Mouse (Mus musculus): Measurements from ENCODE around the gene Bak1.

Gene Bak1

DNA sequence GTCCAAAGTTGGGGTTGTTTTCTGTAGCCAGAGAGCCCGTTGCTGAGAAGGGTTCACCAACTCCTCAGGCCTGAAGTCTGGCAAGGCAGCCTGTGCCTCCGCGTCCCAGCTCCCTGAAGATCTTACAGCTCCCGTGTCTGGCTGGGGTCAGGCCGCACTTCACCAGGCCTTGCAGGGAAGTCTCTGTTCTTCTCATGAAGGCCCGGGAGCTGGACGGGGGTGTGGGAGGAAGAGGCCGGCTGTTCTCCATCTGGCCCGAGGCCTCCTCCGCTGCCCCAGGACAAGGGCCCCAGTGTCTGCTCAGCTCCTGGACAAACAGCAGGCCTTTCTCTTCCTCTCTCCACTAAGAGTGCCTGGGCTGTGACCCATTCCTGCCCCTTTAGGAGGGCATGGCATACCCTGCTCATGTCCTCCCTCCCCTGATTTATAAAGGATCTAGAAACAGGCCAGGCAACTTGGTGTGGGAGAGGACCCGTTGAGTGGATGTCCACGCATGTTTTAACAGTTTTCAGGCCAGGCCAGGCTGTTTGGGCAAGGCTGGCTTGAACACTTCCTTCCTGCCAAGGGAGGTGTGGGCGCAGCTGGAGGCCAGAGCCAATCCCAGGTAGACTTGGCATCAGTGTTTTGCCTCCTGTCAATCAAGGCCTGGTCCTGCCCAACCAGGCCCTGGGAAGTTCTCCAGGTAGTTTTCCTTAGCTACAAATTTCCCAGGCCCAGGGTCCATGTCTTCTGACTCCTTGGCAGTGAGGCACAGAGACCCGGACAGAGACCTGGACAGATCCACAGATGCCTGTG lies 19.8 kb upstream of the Bak1 start:
- in situ Hi-C loops (cut with MseI, MboI): no loop called here

GRCm38 (mm10) chr17:27047762-27048444 lies 19.1 kb upstream of the Bak1 start:
- in situ Hi-C loops (cut with MseI, MboI): no loop called here

GRCm38 (mm10) chr17:27045164-27045563 lies 16.4 kb upstream of the Bak1 start:
- in situ Hi-C loops (cut with MseI, MboI): no loop called here

- in situ Hi-C loops (cut with MseI, MboI): no loop called here
These were observed 14.0 kb upstream of the Bak1 start for GRCm38 (mm10) chr17:27042840-27043239.

DNA sequence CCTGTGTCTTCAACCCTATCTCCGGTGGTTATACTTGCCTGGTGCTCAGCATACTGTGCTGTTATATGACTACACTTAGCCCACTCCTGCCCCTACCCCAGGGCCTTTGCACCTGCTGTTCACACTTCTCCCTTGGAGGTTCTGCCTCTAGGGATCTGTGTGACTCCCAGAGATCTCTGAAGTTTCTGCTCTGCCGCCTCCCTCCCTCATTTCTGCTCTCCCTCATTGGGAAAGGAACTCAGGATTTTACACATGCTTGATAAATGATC lies 12.9 kb upstream of the Bak1 start:
- in situ Hi-C loops (cut with MseI, MboI): no loop called here

DNA sequence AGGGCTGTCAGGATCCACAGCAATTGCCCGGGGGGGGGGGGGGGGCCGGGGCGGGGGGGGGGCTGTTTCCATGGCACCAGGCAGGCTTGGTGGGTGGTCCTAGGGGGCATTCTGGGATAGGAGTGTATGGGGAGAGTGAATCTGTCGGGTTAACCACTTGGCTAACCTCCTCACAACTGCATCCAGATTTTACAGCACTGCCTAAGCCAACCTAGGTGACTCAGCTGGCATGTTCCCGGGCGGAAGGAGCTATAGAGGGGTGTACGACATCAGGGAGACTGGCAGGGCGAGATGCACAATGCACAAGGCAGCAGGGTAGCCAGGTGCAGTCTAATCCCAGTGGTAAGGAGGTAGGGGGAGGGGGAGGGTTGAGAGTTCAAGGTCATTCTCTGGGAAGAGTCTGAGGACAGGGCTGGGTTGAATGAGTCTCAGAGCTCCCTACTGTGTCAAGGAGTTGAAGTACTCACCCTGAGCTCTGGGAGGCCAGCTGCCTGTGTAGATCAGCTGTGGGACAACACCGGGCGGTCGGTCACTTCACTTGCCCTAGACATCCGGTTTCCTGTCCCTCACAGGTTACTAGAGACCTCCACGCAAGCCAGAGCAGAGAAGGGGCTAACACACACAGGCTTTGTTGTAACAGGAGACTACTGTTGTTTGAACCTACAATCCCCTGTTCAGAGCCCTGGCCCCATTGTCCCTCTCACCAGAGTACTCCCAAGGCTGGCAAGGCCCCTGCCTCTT lies 12.4 kb upstream of the Bak1 start:
- in situ Hi-C loops (cut with MseI, MboI): no loop called here

GRCm38 (mm10) chr17:27040304-27041045 lies 11.7 kb upstream of the Bak1 start:
- in situ Hi-C loops (cut with MseI, MboI): no loop called here

DNA sequence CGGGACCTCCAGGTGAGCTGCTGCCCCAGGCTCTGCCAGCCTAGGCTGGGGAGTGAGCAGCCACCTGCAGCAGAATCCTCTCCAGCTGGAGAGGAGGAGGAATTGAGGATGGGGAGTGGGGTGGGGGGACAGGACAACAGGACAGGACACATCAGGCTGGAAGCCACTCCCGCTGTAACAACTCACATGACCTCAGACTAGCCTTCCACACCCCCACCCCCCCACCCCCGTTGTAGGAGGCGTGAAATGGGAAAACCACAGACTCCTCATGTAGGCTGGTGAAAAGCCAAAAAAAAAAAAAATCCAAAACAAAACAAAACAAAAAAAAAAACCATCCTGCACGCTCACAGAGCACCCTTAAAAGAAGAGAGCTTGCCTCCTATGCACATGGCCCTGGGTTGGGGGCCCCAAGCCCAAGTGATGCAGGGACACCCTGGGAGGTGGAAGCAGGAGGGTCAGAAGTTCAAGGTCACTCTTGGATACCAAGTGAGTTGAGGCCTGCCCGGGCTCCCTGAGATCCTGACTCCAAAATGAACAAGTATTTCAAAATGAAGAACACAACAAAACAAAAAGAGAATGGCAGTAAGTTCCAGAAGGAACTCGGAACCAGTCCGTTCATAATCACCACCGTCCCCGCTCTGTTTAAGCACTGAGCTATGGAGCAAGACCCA lies 10.8 kb upstream of the Bak1 start:
- in situ Hi-C loops (cut with MseI, MboI): loop anchor here in 1 of 2 experiments (10.0 kb wide), 1 partner anchor 45 kb away; no protein-coding TSS in a partner anchor

- in situ Hi-C loops (cut with MseI, MboI): loop anchor here in 1 of 2 experiments (10.0 kb wide), 1 partner anchor 46 kb away; no protein-coding TSS in a partner anchor
These were observed 9.7 kb upstream of the Bak1 start for GRCm38 (mm10) chr17:27038335-27039050.

DNA sequence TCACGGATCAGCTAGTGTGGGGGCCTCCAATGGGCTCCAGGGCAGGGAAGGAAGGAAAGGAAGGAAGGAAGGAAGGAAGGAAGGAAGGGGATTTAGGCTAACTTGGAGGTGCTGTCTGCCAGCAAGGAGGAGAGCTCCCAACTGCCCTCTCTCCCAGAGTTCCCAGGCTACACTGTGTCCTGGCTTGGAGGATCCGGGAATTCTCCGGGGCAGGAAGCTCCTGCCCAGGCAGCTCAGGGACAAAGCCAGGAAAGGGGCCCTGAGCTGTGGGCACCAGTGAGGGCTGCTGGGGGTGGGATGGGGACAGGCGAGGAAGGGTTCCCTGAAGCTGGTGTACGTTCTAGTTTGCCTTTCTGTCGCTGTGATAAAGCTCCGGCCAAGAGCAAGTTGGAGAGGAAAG lies 7.7 kb upstream of the Bak1 start:
- in situ Hi-C loops (cut with MseI, MboI): loop anchor here in 1 of 2 experiments (10.0 kb wide), 1 partner anchor 48 kb away; no protein-coding TSS in a partner anchor

- in situ Hi-C loops (cut with MseI, MboI): loop anchor here in 1 of 2 experiments (10.0 kb wide), 1 partner anchor 52 kb away; no protein-coding TSS in a partner anchor
These were observed 4.1 kb upstream of the Bak1 start for GRCm38 (mm10) chr17:27032869-27033268.

- in situ Hi-C loops (cut with MseI, MboI): loop anchor here in 1 of 2 experiments (10.0 kb wide), 1 partner anchor 52 kb away; no protein-coding TSS in a partner anchor
These were observed 3.5 kb upstream of the Bak1 start for GRCm38 (mm10) chr17:27032328-27032727.

DNA sequence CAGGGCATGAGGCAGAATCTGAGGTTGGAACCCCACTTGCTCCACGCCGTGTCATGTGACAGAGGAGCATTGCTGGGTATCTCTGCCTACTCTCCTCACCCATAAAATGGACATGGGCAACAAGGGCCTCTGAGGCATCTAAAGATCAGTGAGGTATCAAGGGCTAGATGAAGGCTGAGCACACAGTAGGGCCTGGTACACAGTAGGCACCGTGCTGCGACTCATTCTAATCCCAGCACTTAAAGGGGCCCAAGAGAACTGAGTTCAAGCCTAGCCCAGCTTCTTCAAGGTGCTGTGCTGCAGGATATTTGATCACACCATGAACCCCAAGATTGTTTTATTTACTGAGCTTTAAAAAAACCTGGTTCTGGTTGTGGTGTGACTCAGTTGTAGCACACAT lies 2.1 kb upstream of the Bak1 start:
- in situ Hi-C loops (cut with MseI, MboI): loop anchor here in 1 of 2 experiments (10.0 kb wide), 1 partner anchor 54 kb away; no protein-coding TSS in a partner anchor

DNA sequence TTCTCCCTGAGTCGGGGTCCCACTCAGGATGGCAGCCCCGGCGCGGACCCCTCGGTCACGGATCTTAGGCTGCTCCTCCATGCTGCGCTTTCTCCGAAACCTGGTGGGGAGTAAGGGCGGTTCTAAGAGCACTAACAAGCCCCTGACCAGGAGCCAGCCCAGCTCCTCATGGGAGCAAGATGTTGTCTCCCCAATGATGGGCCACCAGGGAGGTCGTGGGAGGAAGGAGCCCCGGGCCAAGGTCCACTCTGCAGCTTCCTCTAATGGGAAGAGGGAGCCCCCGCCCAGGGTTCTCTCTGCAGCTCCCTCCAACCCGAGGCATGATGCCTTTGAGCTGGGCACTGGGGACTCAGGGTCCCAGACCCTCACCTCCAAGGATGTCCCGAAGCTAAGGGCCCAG lies 622 bp upstream of the Bak1 start:
- in situ Hi-C loops (cut with MseI, MboI): no loop called here

DNA sequence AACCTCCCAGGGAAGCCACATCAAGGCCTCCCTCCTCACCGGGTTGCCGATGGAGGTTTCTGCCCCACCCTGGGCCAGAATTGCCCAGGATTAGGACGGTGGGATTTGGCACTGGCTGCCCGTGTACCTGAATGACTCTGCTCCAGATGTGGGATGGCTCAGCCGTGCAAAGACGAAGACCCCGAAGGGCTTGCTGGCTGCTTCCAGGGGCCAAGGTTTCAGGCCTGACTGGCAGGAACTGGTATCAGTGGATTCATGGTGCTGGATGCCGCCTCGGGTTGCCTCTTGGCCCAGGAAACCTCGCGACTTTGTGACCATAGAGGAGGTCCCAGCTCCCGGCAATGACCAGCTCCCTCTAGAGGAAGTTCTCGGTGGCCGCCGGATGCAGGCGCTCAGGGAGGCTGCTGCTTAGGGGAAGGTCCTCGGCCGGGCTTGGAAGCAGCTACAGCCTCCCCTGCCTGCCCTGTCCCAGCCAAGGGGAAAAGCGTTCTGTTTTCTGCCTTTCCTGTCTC lies 469 bp downstream of the Bak1 start:
- in situ Hi-C loops (cut with MseI, MboI): no loop called here

- in situ Hi-C loops (cut with MseI, MboI): no loop called here
These were observed 1.1 kb downstream of the Bak1 start for GRCm38 (mm10) chr17:27027460-27028283.

DNA sequence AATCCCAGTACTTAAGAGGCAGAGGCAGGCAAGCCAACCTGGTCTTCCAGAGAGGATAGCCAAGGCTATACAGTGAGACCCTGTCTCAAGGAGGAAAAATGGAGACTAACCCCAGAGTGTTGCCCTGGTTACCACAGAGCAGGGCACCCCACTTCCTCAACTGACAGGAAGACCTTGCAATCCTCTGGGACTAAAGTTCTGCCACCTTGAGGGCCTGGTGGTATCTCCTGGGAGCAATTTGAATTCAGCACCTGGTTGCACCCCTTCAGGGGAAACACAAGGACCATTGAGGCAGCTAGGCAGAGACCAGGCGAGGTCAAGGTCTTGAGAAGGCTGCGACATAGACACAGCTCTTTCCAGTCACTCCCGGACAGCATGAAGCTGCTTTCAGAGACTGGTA lies 2.9 kb downstream of the Bak1 start:
- in situ Hi-C loops (cut with MseI, MboI): no loop called here

- in situ Hi-C loops (cut with MseI, MboI): no loop called here
These were observed 3.4 kb downstream of the Bak1 start for GRCm38 (mm10) chr17:27025326-27025902.

DNA sequence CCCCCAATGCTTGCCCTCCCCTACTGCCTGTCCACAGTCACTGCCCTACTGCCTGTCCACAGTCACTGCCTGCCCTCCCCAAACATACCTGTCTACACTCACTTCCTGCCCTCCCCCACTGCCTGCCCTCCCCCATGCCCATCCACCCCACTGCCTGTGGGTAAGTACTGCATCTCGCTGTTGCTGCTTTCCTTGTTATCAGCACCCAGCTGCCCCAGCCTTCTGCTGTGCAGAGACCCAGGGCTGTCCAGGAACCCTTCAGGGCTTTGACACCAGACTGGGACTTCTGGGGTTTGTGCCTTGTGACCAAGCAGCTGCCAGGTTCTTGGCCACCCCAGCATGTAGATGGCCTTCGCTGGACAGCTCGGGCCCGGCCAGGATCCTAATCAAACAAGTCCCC lies 5.5 kb downstream of the Bak1 start:
- in situ Hi-C loops (cut with MseI, MboI): no loop called here
